Mouse (Mus musculus) kidney, adult 2 months (tissue): ENCODE results near the gene Cyp11a1. TPM values are rescaled to one million over a fixed set of nuclear protein-coding genes. Genes with fewer than 3 reads are reported as not detected.

Experiments used
- DNase-seq: peaks from one replicate; pipeline ENCODE4 v3.0.0; 2021
- H3K27ac ChIP-seq: fragments of 200-500 bp; 2 replicates; pipeline ENCODE4 v1.5.1; 2012; ENCODE audit warnings: low read depth, low read length, control low read depth, inconsistent platforms; ENCODE audit not compliant: insufficient read depth
- H3K27me3 ChIP-seq: fragments of 200-500 bp; replicated peaks from 2 replicates; pipeline ENCODE4 v1.6.1; 2012; ENCODE audit warnings: mild to moderate bottlenecking, moderate library complexity, low read length, inconsistent platforms; ENCODE audit not compliant: control insufficient read depth, insufficient read depth
- H3K36me3 ChIP-seq: fragments of 200-500 bp; 2 replicates; pipeline ENCODE4 v1.6.1; 2012; ENCODE audit warnings: mild to moderate bottlenecking, moderate library complexity, low read length, inconsistent platforms; ENCODE audit not compliant: control insufficient read depth, insufficient read depth
- H3K4me1 ChIP-seq: fragments of 200-500 bp; 2 replicates; pipeline ENCODE4 v1.6.1; 2011; ENCODE audit warnings: low read length; ENCODE audit not compliant: control insufficient read depth, insufficient read depth
- H3K4me3 ChIP-seq: fragments of 200-500 bp; 2 replicates; pipeline ENCODE4 v1.5.1; 2011; ENCODE audit warnings: mild to moderate bottlenecking, low read depth, low read length, control low read depth; ENCODE audit not compliant: insufficient read depth
- CTCF ChIP-seq: fragments of 200-500 bp; conservative IDR thresholded peaks from 2 replicates; pipeline ENCODE4 v1.5.1; 2011; ENCODE audit warnings: low read depth, mild to moderate bottlenecking, control low read depth, low read length, moderate library complexity, mixed read lengths; ENCODE audit not compliant: insufficient read depth, insufficient read length
- POLR2A ChIP-seq: fragments of 200-500 bp; IDR thresholded peaks from one replicate; pipeline ENCODE4 v1.6.1; 2011; ENCODE audit warnings: low read depth, low read length, control low read depth
- WGBS: fragments of 180-500 bp; shearing (Covaris S2); methylation state at CpG from one replicate; pipeline ENCODE4 v1.1.7; 2018; 5-methylcytosine and 5-hydroxymethylcytosine counted together
- polyA plus RNA-seq: library from polyadenylated mRNA; depleted of rRNA; stranded (reverse); fragments of >200 nt; gene quantifications from 2 replicates; pipeline ENCODE4 v1.2.3, GENCODE M21; 2012; rRNA removed

Gene Cyp11a1
- polyA plus RNA-seq = 0.16 and 5.1 TPM in 2 replicates

DNA sequence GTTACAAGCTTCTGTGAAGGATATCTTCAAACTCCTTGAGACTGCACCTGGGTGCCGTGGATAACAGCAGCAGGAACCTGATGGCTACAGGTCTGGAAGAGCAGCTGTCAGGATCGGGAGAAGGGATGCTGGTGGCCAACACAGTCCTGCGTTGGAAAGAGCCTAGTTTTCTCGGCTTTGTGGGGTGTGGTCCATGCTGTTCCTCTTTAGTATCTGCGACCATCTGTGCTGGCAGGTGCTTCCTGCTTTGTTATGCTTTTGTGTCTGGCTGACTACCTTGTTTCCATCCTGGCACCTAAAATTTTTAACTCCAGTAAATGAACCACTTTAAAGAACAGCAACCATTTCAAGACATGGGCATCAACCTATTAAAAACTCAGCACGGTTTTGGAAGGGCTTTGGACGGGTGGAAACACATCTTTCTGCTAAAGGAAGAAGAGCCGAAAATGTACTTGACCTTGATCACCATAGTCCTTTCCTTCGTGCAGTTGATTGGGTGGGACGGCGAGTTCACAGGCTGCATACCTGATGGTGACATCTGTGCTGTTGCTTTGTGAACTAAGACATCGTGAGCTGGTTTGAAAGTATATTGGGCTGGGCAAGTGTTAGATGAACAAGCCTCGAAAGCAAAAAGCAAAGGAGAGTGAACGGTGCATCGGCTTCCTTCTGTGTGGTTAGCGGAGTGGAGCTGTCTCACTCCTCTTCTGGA lies at the start of gene Cyp11a1:
Cyp11a1 (plus strand) TSS at position 659 of the 709 bp plus-strand sequence.
- WGBS = 85% methylated on average over 16 of the region's 16 CpGs
- Histone ChIP-seq H3K36me3 (no peaks in the 10 kb centered on the region), H3K27ac (no peak within 1 kb of the TSS), H3K4me1 (no peaks in the 10 kb centered on the region), H3K27me3 (no peaks in the 10 kb centered on the region), H3K4me3 (no peak within 1 kb of the TSS)
- no peak for DNase-seq
- TF ChIP-seq CTCF (no peak), POLR2A (no peak)

DNA sequence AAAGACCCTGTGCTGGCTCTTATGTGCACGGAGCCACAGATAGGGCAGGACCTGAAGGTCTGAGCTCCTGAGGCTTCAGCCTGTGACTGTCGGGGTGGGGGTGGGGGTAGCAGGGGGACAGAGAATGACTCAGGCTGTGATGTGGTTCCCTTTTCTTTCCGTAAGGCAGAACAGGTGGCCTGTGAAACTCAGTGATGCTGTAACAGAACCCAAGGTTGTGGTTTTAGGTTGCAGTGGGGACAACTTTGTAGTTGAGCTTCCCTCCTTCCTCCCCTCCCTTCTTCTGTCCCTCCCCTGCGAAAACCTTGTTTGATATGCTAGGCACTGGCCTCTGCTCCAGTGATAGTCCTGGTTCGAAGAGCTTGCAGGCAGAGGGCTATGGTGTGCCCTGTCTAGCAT lies 49.4 kb upstream of the Cyp11a1 start:
- Histone ChIP-seq H3K4me3 (no peak overlapping the region), H3K27me3 (no peaks in the 10 kb centered on the region), H3K4me1 (no peaks in the 10 kb centered on the region), H3K36me3 (no peaks in the 10 kb centered on the region), H3K27ac (no peak overlapping the region)
- no peak for TF ChIP-seq CTCF
- TF ChIP-seq POLR2A = no peak
- 66% methylated on average over 5 of the region's 5 CpGs for WGBS
- no peak for DNase-seq

DNA sequence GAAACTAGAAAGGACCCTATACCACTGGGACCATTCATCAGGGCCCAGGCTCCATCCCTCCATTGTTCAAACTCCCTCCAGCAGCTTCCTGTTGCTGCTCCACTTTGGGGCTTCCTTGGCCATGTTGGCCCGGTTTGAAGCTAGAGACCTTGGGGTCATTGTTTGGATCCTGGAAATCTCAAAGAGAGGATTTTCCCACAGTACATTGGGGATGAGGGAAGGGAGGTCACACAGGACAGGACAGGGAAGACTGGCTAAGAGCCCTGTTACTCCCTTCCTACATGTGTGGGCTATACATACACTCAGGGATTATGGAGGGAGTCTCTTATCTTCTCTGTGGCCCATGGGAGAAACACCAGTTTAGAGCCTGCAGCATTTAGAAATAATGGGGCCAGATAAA lies 47.6 kb upstream of the Cyp11a1 start:
- no peak for DNase-seq

DNA sequence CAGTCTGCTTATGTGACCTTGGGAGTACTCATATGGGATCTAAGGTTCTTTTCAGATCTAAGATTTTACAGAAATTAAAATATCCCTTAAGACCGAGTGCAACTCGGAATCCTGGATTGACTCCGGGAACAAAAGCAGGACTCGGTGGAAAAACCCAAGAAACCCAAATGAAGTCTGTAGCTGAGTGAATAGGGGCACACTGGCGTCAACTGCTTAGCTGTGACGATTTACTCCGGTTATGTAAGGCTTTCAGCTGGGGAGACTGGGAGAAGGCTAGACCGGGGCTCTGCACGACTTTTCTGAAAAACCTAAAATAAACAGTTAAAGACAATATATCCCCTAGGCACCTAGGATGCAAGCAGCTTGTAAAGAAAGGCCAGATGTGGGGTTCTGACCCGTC lies 46.8 kb upstream of the Cyp11a1 start:
- no peak for DNase-seq
- 84% methylated on average over 10 of the region's 10 CpGs for WGBS
- Histone ChIP-seq H3K27me3 (no peaks in the 10 kb centered on the region), H3K4me3 (no peak overlapping the region), H3K27ac (no peak overlapping the region), H3K36me3 (no peaks in the 10 kb centered on the region), H3K4me1 (no peaks in the 10 kb centered on the region)
- TF ChIP-seq CTCF = no peak
- TF ChIP-seq POLR2A = no peak

More for the DNA sequence above, 47.6 kb upstream of the Cyp11a1 start:
- H3K36me3 ChIP-seq = no peaks in the 10 kb centered on the region
- H3K27ac ChIP-seq = no peak overlapping the region
- H3K27me3 ChIP-seq = no peaks in the 10 kb centered on the region
- no peak overlapping the region for H3K4me3 ChIP-seq
- TF ChIP-seq POLR2A (no peak), CTCF (no peak)
- no peaks in the 10 kb centered on the region for H3K4me1 ChIP-seq
- 64% methylated on average over 1 of the region's 1 CpGs for WGBS

DNA sequence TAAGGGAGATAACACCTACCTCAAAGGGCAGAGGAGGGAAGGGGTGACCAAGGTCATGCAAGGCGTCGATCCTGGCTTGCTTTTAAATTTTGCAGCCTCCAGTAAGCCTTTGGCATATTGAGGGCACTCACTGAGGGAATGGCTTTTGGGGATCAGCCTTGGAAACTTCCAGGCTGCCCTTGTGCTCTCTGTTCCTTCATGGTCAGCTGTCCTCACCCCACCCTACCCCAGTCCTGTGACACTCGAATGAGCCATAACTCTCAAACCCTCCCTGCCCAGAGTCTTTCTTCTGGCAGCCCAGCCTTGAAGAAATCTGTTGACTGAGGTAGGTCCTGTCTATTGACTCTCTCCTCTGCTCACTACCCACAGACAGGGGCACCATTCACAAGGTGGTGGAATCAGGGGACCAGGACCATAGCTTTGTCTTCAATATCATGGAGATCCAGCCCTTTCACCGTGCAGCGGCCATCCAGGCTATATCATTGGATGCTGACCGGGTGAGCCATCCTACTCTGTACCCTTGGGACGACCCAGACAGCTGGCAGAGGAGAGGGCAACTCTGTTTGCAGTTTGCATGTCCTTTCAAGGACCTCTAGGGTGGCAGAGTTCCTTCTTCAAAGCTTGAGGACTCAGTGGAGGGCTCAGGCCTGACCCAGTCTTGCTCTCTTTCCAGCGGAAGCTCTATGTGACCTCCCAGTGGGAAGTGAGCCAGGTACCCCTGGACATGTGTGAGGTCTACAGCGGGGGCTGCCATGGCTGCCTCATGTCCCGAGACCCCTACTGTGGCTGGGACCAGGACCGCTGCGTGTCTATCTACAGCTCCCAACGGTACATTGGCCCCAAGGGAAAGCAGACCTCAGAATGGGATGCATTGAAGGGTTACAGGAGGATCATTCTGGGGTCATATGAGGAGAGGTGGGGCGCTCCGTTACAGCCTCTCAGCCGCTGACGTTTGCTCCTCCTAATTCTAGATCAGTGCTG lies 46.0 kb upstream of the Cyp11a1 start:
- Histone ChIP-seq H3K27me3 (no peaks in the 10 kb centered on the region), H3K4me1 (no peaks in the 10 kb centered on the region), H3K4me3 (no peak overlapping the region), H3K36me3 (no peaks in the 10 kb centered on the region), H3K27ac (no peak overlapping the region)
- no peak for DNase-seq
- WGBS = 88% methylated on average over 17 of the region's 17 CpGs
- TF ChIP-seq POLR2A (no peak), CTCF (no peak)

DNA sequence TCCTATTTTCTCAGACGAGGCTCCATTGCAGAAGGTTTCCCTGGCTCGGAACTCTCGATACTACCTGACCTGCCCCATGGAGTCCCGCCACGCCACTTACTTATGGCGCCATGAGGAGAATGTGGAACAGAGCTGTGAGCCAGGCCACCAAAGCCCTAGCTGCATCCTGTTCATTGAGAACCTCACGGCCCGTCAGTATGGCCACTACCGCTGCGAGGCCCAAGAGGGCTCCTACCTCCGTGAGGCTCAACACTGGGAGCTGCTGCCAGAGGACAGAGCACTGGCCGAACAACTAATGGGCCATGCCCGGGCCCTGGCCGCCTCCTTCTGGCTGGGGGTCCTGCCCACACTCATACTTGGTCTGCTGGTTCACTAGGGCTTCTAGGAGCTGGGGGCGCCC lies 45.0 kb upstream of the Cyp11a1 start:
- Histone ChIP-seq H3K27ac (no peak overlapping the region), H3K4me1 (no peaks in the 10 kb centered on the region), H3K27me3 (no peaks in the 10 kb centered on the region), H3K36me3 (no peaks in the 10 kb centered on the region), H3K4me3 (no peak overlapping the region)
- no peak for DNase-seq
- TF ChIP-seq POLR2A (no peak), CTCF (no peak)
- WGBS = 88% methylated on average over 15 of the region's 15 CpGs
